Mouse (Mus musculus) mammary gland, adult 2 months (tissue): Measurements from ENCODE around the gene BC004004. TPM values are rescaled to one million over a fixed set of nuclear protein-coding genes. Genes with fewer than 3 reads are reported as not detected.

Source experiments
- polyA plus RNA-seq: library from polyadenylated mRNA; depleted of rRNA; stranded (reverse); fragments of >200 nt; gene quantifications from 2 replicates; pipeline ENCODE4 v1.2.3, GENCODE M21; 2012; ENCODE audit warnings: low replicate concordance; rRNA removed

BC004004 gene
- 71.5 and 132 TPM in 2 replicates for polyA plus RNA-seq

DNA sequence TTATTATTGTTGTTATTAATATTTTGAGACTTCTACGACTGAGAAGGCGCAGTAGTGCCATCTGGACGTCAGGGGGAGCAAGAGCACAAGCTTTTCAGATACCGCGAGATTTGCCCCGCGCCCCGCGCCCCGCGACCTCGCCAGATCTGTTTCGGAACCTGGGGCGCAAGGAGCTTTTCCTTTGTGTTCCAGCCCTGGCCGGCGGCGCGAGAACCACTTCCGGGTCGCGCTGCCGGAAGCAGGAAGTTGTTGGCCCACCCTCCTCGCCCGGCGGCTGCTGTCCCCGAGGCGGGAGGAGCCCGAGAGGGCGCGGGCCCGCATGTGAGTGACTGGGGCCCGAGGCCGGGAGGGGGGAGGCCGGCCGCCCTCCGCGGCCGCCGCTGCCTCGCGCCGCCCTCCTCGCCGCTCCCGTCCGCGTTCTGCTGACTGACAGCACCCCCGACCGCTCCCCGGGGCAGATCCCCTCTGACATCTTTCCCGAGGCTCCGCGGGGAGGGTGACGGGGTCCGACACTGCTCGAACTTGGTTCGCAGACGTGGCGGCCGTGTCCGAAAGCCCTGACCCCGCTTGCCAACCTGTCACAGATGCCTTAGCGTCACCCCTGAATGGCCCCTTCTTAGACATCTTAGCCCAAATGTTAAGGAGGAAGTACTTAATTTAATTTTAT is at the start of gene BC004004:
TSS of gene BC004004 (plus strand) at position 107 of the 667 bp plus-strand sequence.

DNA sequence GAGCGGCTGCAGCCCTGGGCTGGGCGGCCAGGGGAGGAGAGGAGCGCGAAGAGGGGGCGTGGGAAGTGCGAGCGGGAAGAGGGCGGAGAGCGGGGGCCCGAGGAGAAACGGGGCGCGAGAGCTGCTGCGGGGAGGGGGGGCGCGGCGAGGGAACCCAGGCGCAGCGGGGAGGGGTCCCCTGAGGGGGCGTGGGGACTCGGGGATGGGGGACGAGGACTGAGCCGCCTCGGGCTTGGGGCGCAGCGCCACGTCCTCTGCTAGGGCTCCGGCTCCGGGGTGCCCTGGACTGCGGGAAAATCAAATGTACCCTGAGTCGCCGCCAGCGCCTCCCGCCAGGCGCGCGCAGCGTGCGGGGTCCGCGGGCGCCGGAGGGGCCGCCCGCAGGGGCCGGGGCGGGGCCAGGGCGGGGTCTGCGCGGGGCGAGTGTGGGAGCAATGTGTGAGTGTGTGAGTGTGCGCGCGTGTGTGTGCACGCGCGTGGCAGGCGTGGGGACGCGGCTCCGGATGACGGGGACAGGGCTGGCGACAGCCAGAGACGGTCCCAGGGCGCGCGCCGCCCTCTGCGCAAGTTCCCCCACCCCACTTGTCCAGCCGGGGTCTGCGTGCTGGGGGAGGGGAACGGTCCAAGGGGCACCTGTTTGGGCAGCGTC is 30.7 kb upstream of the BC004004 start, which contains the start of gene Cpne5:
TSS of gene Cpne5 (minus strand) at position 396 of the 649 bp plus-strand sequence.

DNA sequence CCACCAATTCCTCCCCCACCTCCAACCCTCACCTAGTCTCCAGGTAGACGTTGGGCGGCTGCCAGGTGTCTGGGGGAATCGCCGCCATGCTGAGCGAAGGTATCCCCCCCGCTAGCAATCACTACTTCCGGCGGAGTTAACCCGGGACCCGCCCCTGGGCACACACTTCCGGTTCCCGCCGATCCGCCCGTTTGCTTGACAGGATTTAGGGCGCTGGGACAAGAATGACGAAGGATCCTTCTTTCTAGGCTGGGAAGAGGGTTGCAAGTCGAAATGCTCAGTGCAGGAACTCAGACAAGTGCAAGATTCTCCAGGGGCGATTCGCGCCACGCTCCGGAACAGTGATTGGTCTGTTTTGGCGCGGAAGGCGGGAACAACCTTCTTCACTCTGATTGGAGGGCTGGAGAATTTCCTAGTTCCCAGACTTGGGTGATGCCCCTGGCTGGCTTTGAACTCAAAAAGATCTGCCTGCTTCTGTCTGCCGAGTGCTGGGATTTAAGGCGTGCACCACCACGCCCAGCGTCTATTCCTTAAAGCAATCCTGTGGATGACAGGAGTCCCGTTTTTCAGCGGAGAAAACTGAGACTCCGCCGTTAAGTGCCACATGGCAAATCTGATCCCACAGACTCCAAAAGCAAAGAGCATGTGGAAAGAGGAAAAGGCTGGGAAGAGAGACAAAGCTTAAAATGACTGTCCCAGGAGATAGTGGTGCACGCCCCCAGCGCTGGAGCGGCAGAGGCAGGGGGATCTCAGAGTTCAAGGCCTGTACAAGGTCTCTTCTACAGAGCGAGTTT is 4.6 kb upstream of the BC004004 start, which contains the start of gene Ppil1:
TSS of gene Ppil1 (minus strand) at position 347 of the 794 bp plus-strand sequence.

DNA sequence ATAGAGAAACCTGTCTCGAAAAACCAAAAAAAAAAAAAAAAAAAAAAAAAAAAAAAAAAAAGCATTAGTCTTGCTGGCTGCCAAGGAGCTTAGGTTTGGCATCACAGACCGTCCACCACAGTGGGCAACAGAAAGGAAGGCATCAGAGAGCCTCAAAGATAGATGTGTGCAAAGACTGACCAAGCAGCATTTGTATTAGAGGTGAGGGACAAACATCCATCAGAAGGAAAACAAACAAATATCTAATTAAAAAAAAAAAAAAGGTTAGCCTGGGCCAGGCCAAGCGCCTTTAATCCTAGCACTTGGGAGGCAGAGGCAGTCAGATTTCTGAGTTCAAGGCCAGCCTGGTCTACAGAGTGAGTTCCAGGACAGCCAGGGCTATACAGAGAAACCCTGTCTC is 48.8 kb downstream of the BC004004 start, which contains the start of gene Pi16:
TSS of gene Pi16 (plus strand) at position 301 of the 400 bp plus-strand sequence.

DNA sequence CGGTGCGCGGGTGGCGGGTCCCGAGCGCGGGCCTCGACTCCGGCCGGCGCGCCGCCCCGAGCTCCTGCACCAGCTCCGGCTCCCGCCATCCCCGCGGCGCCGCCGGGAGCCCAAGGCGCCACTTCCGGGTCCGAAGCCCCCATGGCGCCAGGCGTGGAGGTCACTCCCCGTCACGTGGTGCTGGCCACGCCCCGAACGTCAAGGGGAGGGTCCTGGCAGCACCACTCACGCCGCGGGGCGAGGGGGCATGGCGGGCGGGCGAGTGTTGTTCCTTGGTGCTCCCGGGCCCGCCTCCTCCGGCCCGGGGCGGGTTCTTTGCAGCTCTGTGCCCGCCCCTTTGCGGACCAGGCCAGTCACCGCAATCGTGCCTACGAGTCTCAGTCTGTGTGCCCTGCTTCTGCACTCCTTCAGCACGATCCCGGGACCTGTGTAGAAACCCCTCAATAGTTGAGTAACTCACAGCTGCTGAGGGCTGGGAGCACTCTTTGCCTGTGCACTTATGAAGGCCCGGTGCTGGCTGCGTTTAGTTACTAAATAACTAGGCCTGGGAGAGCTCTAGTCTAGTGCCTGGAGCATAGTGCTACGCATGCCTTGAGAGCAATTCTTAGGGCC is 79.2 kb downstream of the BC004004 start, which contains the start of gene Mtch1:
TSS of gene Mtch1 (minus strand) at position 290 of the 612 bp plus-strand sequence.

DNA sequence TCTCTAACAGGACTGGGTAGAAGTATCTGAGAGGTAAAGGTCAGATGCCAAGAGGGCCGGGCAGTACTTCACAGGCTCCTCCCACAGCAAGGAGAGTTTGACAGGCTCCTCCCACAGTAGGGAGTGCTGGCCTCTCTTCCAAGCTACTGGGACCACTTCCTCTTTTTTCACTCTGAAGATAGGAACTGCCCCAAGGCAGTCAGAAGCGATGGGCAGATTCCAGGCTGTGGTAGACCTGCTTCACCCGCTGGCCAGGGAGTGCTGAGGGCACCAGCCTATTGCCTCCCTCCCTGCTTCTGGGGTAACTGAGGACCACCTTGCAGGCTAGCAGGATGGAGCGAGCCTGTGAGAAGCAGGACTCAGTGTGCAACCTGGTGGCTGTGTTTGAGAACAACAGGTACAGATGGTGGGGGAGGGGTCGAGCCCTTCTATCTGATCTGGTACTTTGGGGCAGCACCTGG is 92.2 kb downstream of the BC004004 start, which contains the start of gene Fgd2:
TSS of gene Fgd2 (plus strand) at position 154 of the 461 bp plus-strand sequence.

Other genes with a start within 250 kb of the BC004004 start
- 106 and 172 TPM in 2 replicates for gene Srsf3, start 236.2 kb upstream of the BC004004 start, polyA plus RNA-seq
- 30.1 and 55.3 TPM in 2 replicates for gene Cdkn1a, start 177.8 kb upstream of the BC004004 start, polyA plus RNA-seq
- 3.8 and 3.9 TPM in 2 replicates for gene Rab44, start 154.6 kb upstream of the BC004004 start, polyA plus RNA-seq
- gene Cpne5, start 30.6 kb upstream of the BC004004 start, polyA plus RNA-seq = 1.5 and 1.7 TPM in 2 replicates
- 13.7 and 18.0 TPM in 2 replicates for gene Ppil1, start 4.6 kb upstream of the BC004004 start, polyA plus RNA-seq
- gene Pi16, start 48.9 kb downstream of the BC004004 start, polyA plus RNA-seq = 163 and 240 TPM in 2 replicates
- gene Mtch1, start 79.1 kb downstream of the BC004004 start, polyA plus RNA-seq = 344 and 391 TPM in 2 replicates
- 75.4 and 118 TPM in 2 replicates for gene Fgd2, start 92.1 kb downstream of the BC004004 start, polyA plus RNA-seq
- 53.5 and 74.1 TPM in 2 replicates for gene Pim1, start 222.0 kb downstream of the BC004004 start, polyA plus RNA-seq